Mouse (Mus musculus) liver, embryonic 11.5 days (tissue): ENCODE results near the gene Inpp5e. TPM values are rescaled to one million over a fixed set of nuclear protein-coding genes. Genes with fewer than 3 reads are reported as not detected.

ENCODE experiments used
- ATAC-seq: fragments of 200-750 bp; cut with Nextera tagmentation; replicated peaks from 2 replicates; pipeline ENCODE4 v1.8.0; 2017; ENCODE audit warnings: moderate number of reproducible peaks, mild to moderate bottlenecking, moderate TSS enrichment, moderate library complexity; ENCODE audit not compliant: low FRiP score
- DNase-seq: peaks from one replicate; pipeline ENCODE4 v3.0.0-alpha.2; 2017; ENCODE audit warnings: low spot score
- H3K27ac ChIP-seq: fragments of 300-500 bp; sonication (generic); 2 replicates; pipeline ENCODE4 v1.5.1; 2014; ENCODE audit warnings: mild to moderate bottlenecking, low read depth, low read length, control low read depth
- H3K27me3 ChIP-seq: fragments of 300-500 bp; sonication (generic); replicated peaks from 2 replicates; pipeline ENCODE4 v1.6.1; 2014; ENCODE audit warnings: low read length, mixed read lengths; ENCODE audit not compliant: control insufficient read depth, insufficient read depth
- H3K36me3 ChIP-seq: fragments of 300-500 bp; sonication (generic); 2 replicates; pipeline ENCODE4 v1.6.1; 2014; ENCODE audit warnings: mild to moderate bottlenecking, low read length, moderate library complexity, mixed read lengths; ENCODE audit not compliant: control insufficient read depth, insufficient read depth
- H3K4me1 ChIP-seq: fragments of 300-500 bp; sonication (generic); replicated peaks from 2 replicates; pipeline ENCODE4 v1.6.1; 2014; ENCODE audit warnings: low read length, mixed read lengths; ENCODE audit not compliant: control insufficient read depth, insufficient read depth
- H3K4me2 ChIP-seq: fragments of 300-500 bp; sonication (generic); 2 replicates; pipeline ENCODE4 v1.6.1; 2014; ENCODE audit warnings: mild to moderate bottlenecking, control low read depth, moderate library complexity
- H3K4me3 ChIP-seq: fragments of 300-500 bp; sonication (generic); 2 replicates; pipeline ENCODE4 v1.5.1; 2014; ENCODE audit warnings: low read depth, low read length, control low read depth
- H3K9ac ChIP-seq: fragments of 300-500 bp; sonication (generic); 2 replicates; pipeline ENCODE4 v1.6.1; 2014; ENCODE audit warnings: low read depth, low read length, control low read depth
- H3K9me3 ChIP-seq: fragments of 300-500 bp; sonication (generic); 2 replicates; pipeline ENCODE4 v1.6.1; 2016; ENCODE audit warnings: low read length, inconsistent platforms, mixed read lengths; ENCODE audit not compliant: control insufficient read depth
- WGBS: fragments of 180-500 bp; shearing (Covaris S2); extraction: QIAGEN DNeasy Blood & Tissue Kit; methylation state at CpG from one replicate; pipeline ENCODE4 v1.1.7; 2014; 5-methylcytosine and 5-hydroxymethylcytosine counted together
- polyA plus RNA-seq: library from polyadenylated mRNA; unstranded; fragments of >200 nt; fragmentation: Nextera tagmentation; extraction: Ambion mirVana; gene quantifications from 2 replicates; pipeline ENCODE4 v1.2.1, GENCODE M21; 2014

Gene Inpp5e
- polyA plus RNA-seq, 1 experiment from 2014 or later = 17.7 TPM

GRCm38 (mm10) chr2:26363481-26363880, 45.5 kb downstream of the Inpp5e start:
- no peaks in the 10 kb centered on the region for H3K9me3 ChIP-seq
- H3K4me1 ChIP-seq = no peaks in the 10 kb centered on the region
- no peak overlapping the region for H3K4me2 ChIP-seq
- H3K27ac ChIP-seq = no peak overlapping the region
- ATAC-seq (no peak), DNase-seq (no peak)
- H3K36me3 ChIP-seq = peaks cover 33% of the 10 kb centered on the region
- H3K4me3 ChIP-seq = no peak overlapping the region
- no peaks in the 10 kb centered on the region for H3K27me3 ChIP-seq
- WGBS = 63% methylated on average over 5 of the region's 5 CpGs
- H3K9ac ChIP-seq = no peak overlapping the region

GRCm38 (mm10) chr2:26362991-26363390, 46.0 kb downstream of the Inpp5e start:
- Histone ChIP-seq H3K27me3 (no peaks in the 10 kb centered on the region), H3K9ac (no peak overlapping the region), H3K4me2 (no peak overlapping the region), H3K9me3 (no peaks in the 10 kb centered on the region), H3K36me3 (peaks cover 29% of the 10 kb centered on the region), H3K4me1 (no peaks in the 10 kb centered on the region), H3K27ac (no peak overlapping the region), H3K4me3 (no peak overlapping the region)
- ATAC-seq (no peak), DNase-seq (no peak)
- WGBS = 86% methylated on average over 5 of the region's 5 CpGs

DNA sequence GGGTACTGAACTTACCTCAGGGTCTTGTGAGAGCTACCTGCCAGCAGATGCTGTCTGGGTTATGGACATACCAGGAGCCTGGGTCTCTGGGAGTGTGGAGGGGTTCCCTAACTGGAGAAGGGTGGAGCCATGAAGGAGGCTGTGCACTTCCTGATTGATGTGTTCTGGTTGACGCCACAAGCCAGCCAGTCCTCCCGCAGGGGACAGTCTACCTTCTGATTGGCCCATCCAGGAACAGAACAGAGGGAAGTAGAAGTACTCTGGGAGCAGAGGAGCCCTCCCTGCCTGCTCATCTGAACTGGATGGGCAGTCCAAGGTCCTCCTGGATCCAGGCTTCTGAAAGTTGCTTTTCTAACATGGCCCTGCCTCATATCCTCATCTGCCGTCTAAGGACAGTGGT, 48.2 kb downstream of the Inpp5e start, which contains the start of gene Card9:
Gene Card9, minus strand, starts transcription at position 147 of the 400 bp plus-strand sequence.
- no peak within 1 kb of the TSS for H3K9ac ChIP-seq
- 27% methylated on average over 3 of the region's 3 CpGs for WGBS
- H3K4me3 ChIP-seq = no peak within 1 kb of the TSS
- H3K27me3 ChIP-seq = no peaks in the 10 kb centered on the region
- no peaks in the 10 kb centered on the region for H3K9me3 ChIP-seq
- ATAC-seq = peak; percentile 42; the same call in 1 of the 2 replicates
- no peak for DNase-seq
- H3K4me2 ChIP-seq = peak within 1 kb of the TSS; percentile 2; the same call in 1 of the 2 replicates
- no peaks in the 10 kb centered on the region for H3K4me1 ChIP-seq
- peaks cover 17% of the 10 kb centered on the region for H3K36me3 ChIP-seq
- no peak within 1 kb of the TSS for H3K27ac ChIP-seq

DNA sequence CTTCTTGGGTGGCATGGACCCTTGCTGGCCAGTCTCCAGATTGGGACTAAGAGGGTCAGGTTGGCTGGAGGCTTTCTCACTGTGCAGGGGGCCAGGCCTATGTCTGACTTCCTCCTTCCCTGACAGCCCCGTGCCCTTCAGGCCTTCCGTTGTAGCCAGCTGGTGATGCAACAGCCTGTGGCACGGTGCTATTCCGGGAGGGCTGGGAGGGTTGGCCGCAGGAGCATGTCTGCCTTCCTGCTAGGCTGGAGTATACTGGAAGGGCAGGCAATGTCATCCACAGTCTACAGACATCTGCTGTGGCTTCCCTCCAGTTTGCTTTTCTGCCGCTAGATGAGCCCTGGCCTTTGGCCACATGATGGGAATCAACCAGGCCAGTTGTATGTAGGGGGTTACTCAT, 49.0 kb downstream of the Inpp5e start:
- 61% methylated on average over 6 of the region's 6 CpGs for WGBS
- Histone ChIP-seq H3K4me2 (peak overlapping the region; percentile 2; the same call in 1 of the 2 replicates), H3K27me3 (no peaks in the 10 kb centered on the region), H3K4me1 (no peaks in the 10 kb centered on the region), H3K9me3 (no peaks in the 10 kb centered on the region), H3K9ac (no peak overlapping the region), H3K4me3 (no peak overlapping the region), H3K27ac (no peak overlapping the region), H3K36me3 (peaks cover 9% of the 10 kb centered on the region)
- ATAC-seq (no peak), DNase-seq (no peak)

- no peaks in the 10 kb centered on the region; the same call in 1 of the 2 replicates for H3K36me3 ChIP-seq
- no peak overlapping the region for H3K27ac ChIP-seq
- H3K27me3 ChIP-seq = no peaks in the 10 kb centered on the region
- no peak overlapping the region for H3K9ac ChIP-seq
- ATAC-seq (no peak), DNase-seq (no peak)
- no peak overlapping the region for H3K4me3 ChIP-seq
- WGBS = 81% methylated on average over 13 of the region's 13 CpGs
- H3K9me3 ChIP-seq = no peaks in the 10 kb centered on the region
- H3K4me1 ChIP-seq = no peaks in the 10 kb centered on the region
- no peak overlapping the region for H3K4me2 ChIP-seq
These were observed 50.2 kb downstream of the Inpp5e start for GRCm38 (mm10) chr2:26358667-26359320.

GRCm38 (mm10) chr2:26357484-26357883, 51.5 kb downstream of the Inpp5e start:
- Histone ChIP-seq H3K4me3 (no peak overlapping the region), H3K36me3 (no peaks in the 10 kb centered on the region), H3K9ac (no peak overlapping the region), H3K27ac (no peak overlapping the region), H3K27me3 (no peaks in the 10 kb centered on the region), H3K9me3 (no peaks in the 10 kb centered on the region), H3K4me2 (no peak overlapping the region), H3K4me1 (peaks cover 6% of the 10 kb centered on the region)
- ATAC-seq (no peak), DNase-seq (no peak)
- 64% methylated on average over 15 of the region's 15 CpGs for WGBS

DNA sequence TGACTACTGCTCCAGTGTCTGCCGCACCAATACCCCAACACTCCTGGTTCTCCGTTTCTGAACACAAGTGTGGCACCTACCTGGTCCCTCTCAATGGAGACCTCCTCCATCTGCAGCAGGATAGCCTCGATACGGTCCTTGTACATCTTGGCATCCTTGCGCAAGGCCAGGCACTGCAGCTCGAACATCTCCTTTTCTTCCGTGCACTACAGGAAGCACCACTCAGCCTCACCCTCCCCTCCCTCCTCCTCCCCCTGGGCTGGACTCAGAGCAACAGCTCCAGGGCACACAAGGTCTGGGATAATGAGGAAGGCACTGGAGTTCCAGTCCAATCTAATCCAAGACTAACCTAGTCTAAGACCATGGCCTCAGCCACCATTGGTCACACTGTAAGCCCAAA, 52.3 kb downstream of the Inpp5e start:
- H3K9ac ChIP-seq = no peak overlapping the region
- 67% methylated on average over 7 of the region's 7 CpGs for WGBS
- no peak for ATAC-seq

GRCm38 (mm10) chr2:26356231-26356630, 52.8 kb downstream of the Inpp5e start:
- Histone ChIP-seq H3K9ac (no peak overlapping the region), H3K36me3 (no peaks in the 10 kb centered on the region), H3K9me3 (no peaks in the 10 kb centered on the region), H3K4me3 (no peak overlapping the region), H3K4me1 (peaks cover 7% of the 10 kb centered on the region), H3K4me2 (no peak overlapping the region), H3K27ac (no peak overlapping the region), H3K27me3 (no peaks in the 10 kb centered on the region)
- 79% methylated on average over 4 of the region's 4 CpGs for WGBS
- no peak for ATAC-seq
- DNase-seq = no peak

More for the DNA sequence above, 52.3 kb downstream of the Inpp5e start:
- H3K27me3 ChIP-seq = no peaks in the 10 kb centered on the region
- H3K9me3 ChIP-seq = no peaks in the 10 kb centered on the region
- no peaks in the 10 kb centered on the region for H3K36me3 ChIP-seq
- H3K4me2 ChIP-seq = no peak overlapping the region
- no peak overlapping the region for H3K27ac ChIP-seq
- no peak for DNase-seq
- H3K4me1 ChIP-seq = peaks cover 7% of the 10 kb centered on the region
- H3K4me3 ChIP-seq = no peak overlapping the region

GRCm38 (mm10) chr2:26354401-26354800, 54.6 kb downstream of the Inpp5e start:
- Histone ChIP-seq H3K36me3 (peaks cover 4% of the 10 kb centered on the region; the same call in 1 of the 2 replicates), H3K27me3 (no peaks in the 10 kb centered on the region), H3K9me3 (no peaks in the 10 kb centered on the region), H3K4me2 (no peak overlapping the region), H3K4me1 (peaks cover 14% of the 10 kb centered on the region), H3K4me3 (no peak overlapping the region), H3K9ac (no peak overlapping the region), H3K27ac (no peak overlapping the region)
- 87% methylated on average over 4 of the region's 4 CpGs for WGBS
- DNase-seq = no peak
- ATAC-seq = no peak
